14 mouse cellular contexts compared by ENCODE assay signal in the genomic region with DNA sequence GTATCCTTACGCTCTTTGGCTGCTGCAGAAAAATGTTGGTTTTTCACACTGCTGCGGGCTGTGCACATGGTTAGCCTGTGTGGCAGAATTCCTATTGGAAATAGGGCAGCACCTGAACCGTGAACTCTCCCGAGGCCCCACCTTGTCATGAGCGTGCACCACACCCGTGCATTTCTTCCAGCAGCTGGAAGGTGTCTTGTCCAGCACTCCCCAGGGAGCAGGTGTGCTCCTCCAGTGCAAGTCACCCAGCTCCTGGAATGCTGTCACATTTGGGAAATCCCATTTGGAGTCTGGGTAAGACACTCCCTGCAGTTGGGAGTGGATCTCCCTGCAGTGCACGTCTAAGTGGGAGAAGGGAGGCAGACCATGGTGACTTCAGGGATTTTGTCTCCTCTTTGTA. TPM values are rescaled to one million over a fixed set of nuclear protein-coding genes. Genes with fewer than 3 reads are reported as not detected.
DNase-seq lines count a peak whose midpoint lies in the region; ATAC-seq and TF ChIP-seq lines count a peak whose summit lies in the region.
"Had no signal": no experiment of that assay in that cellular context is flagged by ENCODE, and none has a peak within 500 bp of the region (broad histone marks: within the 10 kb centered on the region; RNA-seq: fewer than 3 reads in every experiment).

No protein-coding gene starts in this region.

- no peak for ATAC-seq in kidney, embryonic 15.5 days (replicated peaks; ENCODE audit: low FRiP score)
- no peak for ATAC-seq in midbrain, embryonic 12.5 days (ENCODE audit: low FRiP score, low read depth)
- ATAC-seq in midbrain, embryonic 11.5 days (ENCODE audit: low FRiP score), result no peak
- no peak for ATAC-seq in stomach, postnatal 0 days (ENCODE audit: low FRiP score, low TSS enrichment)

- H3K4me1 ChIP-seq in kidney, embryonic 15.5 days, result peaks cover 62% of the 10 kb centered on the region
- peaks cover 93% of the 10 kb centered on the region for H3K4me1 ChIP-seq in midbrain, embryonic 12.5 days
- peaks cover 57% of the 10 kb centered on the region for H3K4me1 ChIP-seq in midbrain, embryonic 11.5 days (ENCODE audit: control insufficient read depth, insufficient read depth, low read length)
- H3K4me1 ChIP-seq in stomach, postnatal 0 days (replicated peaks; ENCODE audit: control insufficient read depth, insufficient read depth), result no peaks in the 10 kb centered on the region

- no peaks in the 10 kb centered on the region for H3K9me3 ChIP-seq in kidney, embryonic 15.5 days (replicated peaks)
- H3K9me3 ChIP-seq in midbrain, embryonic 12.5 days, result no peaks in the 10 kb centered on the region
- H3K9me3 ChIP-seq in midbrain, embryonic 11.5 days (ENCODE audit: control insufficient read depth, low read length), result no peaks in the 10 kb centered on the region
- no peaks in the 10 kb centered on the region for H3K9me3 ChIP-seq in stomach, postnatal 0 days (ENCODE audit: control insufficient read depth, low read length)
- H3K9me3 ChIP-seq: heart, embryonic 12.5 days; hindbrain, embryonic 12.5 days; limb, embryonic 13.5 days had no signal

- no peak overlapping the region for H3K9ac ChIP-seq in kidney, embryonic 15.5 days
- 0 out of 2 replicates have a peak overlapping the region, but pooled peaks have one; percentile 6 for H3K9ac ChIP-seq in midbrain, embryonic 12.5 days (replicated peaks)
- H3K9ac ChIP-seq in midbrain, embryonic 11.5 days (ENCODE audit: low read length), result no peak overlapping the region
- H3K9ac ChIP-seq in stomach, postnatal 0 days (ENCODE audit: low read length), result no peak overlapping the region
- H3K9ac ChIP-seq: heart, embryonic 12.5 days; hindbrain, embryonic 12.5 days; limb, embryonic 13.5 days had no signal

- peak overlapping the region; percentile 2; the same call in 1 of the 2 replicates for H3K27ac ChIP-seq in kidney, embryonic 15.5 days
- H3K27ac ChIP-seq in midbrain, embryonic 12.5 days (replicated peaks), result no peak overlapping the region
- H3K27ac ChIP-seq in midbrain, embryonic 11.5 days (ENCODE audit: low read depth, low read length), result no peak overlapping the region
- H3K27ac ChIP-seq in stomach, postnatal 0 days (replicated peaks), result peak overlapping the region; percentile 45
- H3K27ac ChIP-seq: hindbrain, embryonic 12.5 days; limb, embryonic 13.5 days had no signal

- H3K27me3 ChIP-seq in kidney, embryonic 15.5 days, result no peaks in the 10 kb centered on the region
- no peaks in the 10 kb centered on the region for H3K27me3 ChIP-seq in midbrain, embryonic 12.5 days
- H3K27me3 ChIP-seq in midbrain, embryonic 11.5 days (ENCODE audit: control insufficient read depth, insufficient read depth, low read length), result no peaks in the 10 kb centered on the region
- no peaks in the 10 kb centered on the region for H3K27me3 ChIP-seq in stomach, postnatal 0 days (ENCODE audit: control insufficient read depth, insufficient read depth, low read length)
- H3K27me3 ChIP-seq: heart, embryonic 12.5 days; hindbrain, embryonic 12.5 days; limb, embryonic 13.5 days had no signal

- no peak for TF ChIP-seq CTCF in stomach, postnatal 0 days (IDR thresholded peaks at IDR 0.05; ENCODE audit: low read depth)

- WGBS in kidney, embryonic 15.5 days, result 51% methylated on average over 7 of the region's 7 CpGs
- WGBS in midbrain, embryonic 12.5 days, result 66% methylated on average over 7 of the region's 7 CpGs
- WGBS in midbrain, embryonic 11.5 days, result 65% methylated on average over 7 of the region's 7 CpGs
- 45% methylated on average over 7 of the region's 7 CpGs for WGBS in stomach, postnatal 0 days

- H3K36me3 ChIP-seq in kidney, embryonic 15.5 days, result peaks cover 9% of the 10 kb centered on the region; the same call in 1 of the 2 replicates
- peaks cover 9% of the 10 kb centered on the region; the same call in 1 of the 2 replicates for H3K36me3 ChIP-seq in midbrain, embryonic 12.5 days
- H3K36me3 ChIP-seq in midbrain, embryonic 11.5 days (ENCODE audit: control insufficient read depth, insufficient read depth, low read length), result no peaks in the 10 kb centered on the region
- no peaks in the 10 kb centered on the region for H3K36me3 ChIP-seq in stomach, postnatal 0 days (ENCODE audit: control insufficient read depth, insufficient read depth, low read length)
- H3K36me3 ChIP-seq: heart, embryonic 12.5 days had no signal

- TF ChIP-seq EP300 in stomach, postnatal 0 days (optimal IDR thresholded peaks at IDR 0.05), result no peak

- H3K4me3 ChIP-seq in kidney, embryonic 15.5 days (replicated peaks), result no peak overlapping the region
- no peak overlapping the region for H3K4me3 ChIP-seq in midbrain, embryonic 12.5 days
- H3K4me3 ChIP-seq in midbrain, embryonic 11.5 days (ENCODE audit: low read depth, low read length), result no peak overlapping the region
- H3K4me3 ChIP-seq in stomach, postnatal 0 days (ENCODE audit: low read depth, low read length), result no peak overlapping the region
- H3K4me3 ChIP-seq: heart, embryonic 12.5 days; hindbrain, embryonic 12.5 days; limb, embryonic 13.5 days had no signal

- DNase-seq in kidney, adult 9 months, result no peak
- DNase-seq in midbrain, embryonic 11.5 days (ENCODE audit: low spot score, missing footprints), result no peak
- peak; percentile 54 for DNase-seq in ZHBTc4 (ENCODE audit: low read depth, low spot score)
- no peak for DNase-seq in stomach, postnatal 0 days (ENCODE audit: low spot score)
- no peak for DNase-seq in cerebellum, adult 9-11 months
- DNase-seq: cerebellum, postnatal 10 days; kidney, adult 18-20 months; layer of hippocampus, adult 9-11 months; right cerebral cortex, postnatal 25 days had no signal

- H3K4me2 ChIP-seq in kidney, embryonic 15.5 days, result no peak overlapping the region
- H3K4me2 ChIP-seq in midbrain, embryonic 12.5 days (replicated peaks), result no peak overlapping the region
- no peak overlapping the region for H3K4me2 ChIP-seq in midbrain, embryonic 11.5 days
- H3K4me2 ChIP-seq in stomach, postnatal 0 days (replicated peaks; ENCODE audit: low read depth), result no peak overlapping the region
- H3K4me2 ChIP-seq: heart, embryonic 12.5 days; hindbrain, embryonic 12.5 days; limb, embryonic 13.5 days had no signal

RNA-seq across cellular contexts. Expression of gene Ssbp3, which starts 38.0 kb away (rescaled TPM):
- polyA plus RNA-seq in kidney, embryonic 15.5 days (2015; fragmentation: Nextera tagmentation; extraction: Ambion mirVana), result 99.4 and 108 TPM in 2 replicates
- 277 and 309 TPM in 2 replicates for polyA plus RNA-seq in midbrain, embryonic 12.5 days (2016; fragmentation: Nextera tagmentation; extraction: Ambion mirVana)
- 124 and 132 TPM in 2 replicates for polyA plus RNA-seq in midbrain, embryonic 11.5 days (2014; fragmentation: Nextera tagmentation; extraction: Ambion mirVana)
- 39.3 and 50.0 TPM in 2 replicates for polyA plus RNA-seq in stomach, postnatal 0 days (2015; fragmentation: Nextera tagmentation; extraction: Ambion mirVana)

Comparison
In these comparisons a context has a peak if more than half of its experiments do, and no peak if none do; other contexts are left out.
1. H3K27ac ChIP-seq: peak in kidney, embryonic 15.5 days (single experiment) and stomach, postnatal 0 days (single experiment); none in midbrain, embryonic 12.5 days (single experiment) and midbrain, embryonic 11.5 days (single experiment).